Mouse (Mus musculus): ENCODE measurements around the gene Nppa. TPM values are rescaled to one million over a fixed set of nuclear protein-coding genes. Genes with fewer than 3 reads are reported as not detected.

Nppa gene
- not detected in 2 replicates for polyA plus RNA-seq (2012)

DNA sequence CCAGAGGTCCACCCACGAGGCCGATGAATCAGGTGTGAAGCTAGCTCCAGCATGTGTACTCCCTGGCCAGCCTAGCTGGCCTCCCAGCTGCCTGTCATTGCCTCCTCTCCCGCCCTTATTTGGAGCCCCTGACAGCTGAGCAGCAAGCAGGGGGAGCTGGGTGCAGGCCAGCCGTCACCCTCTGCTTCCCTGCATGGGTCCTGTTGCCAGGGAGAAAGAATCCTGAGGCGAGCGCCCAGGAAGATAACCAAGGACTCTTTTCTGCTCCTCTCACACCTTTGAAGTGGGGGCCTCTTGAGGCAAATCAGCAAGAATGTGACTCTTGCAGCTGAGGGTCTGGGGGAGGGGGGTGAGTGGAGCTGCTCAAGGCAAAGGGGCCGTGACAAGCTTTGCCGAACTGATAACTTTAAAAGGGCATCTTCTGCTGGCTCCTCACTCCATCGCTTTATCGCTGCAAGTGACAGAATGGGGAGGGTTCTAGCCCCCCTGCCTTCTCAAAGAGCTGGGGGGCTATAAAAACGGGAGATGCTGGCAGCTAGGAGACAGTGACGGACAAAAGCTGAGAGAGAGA, at the start of gene Nppa:
Gene Nppa, plus strand, starts transcription at position 521 of the 571 bp plus-strand sequence.

DNA sequence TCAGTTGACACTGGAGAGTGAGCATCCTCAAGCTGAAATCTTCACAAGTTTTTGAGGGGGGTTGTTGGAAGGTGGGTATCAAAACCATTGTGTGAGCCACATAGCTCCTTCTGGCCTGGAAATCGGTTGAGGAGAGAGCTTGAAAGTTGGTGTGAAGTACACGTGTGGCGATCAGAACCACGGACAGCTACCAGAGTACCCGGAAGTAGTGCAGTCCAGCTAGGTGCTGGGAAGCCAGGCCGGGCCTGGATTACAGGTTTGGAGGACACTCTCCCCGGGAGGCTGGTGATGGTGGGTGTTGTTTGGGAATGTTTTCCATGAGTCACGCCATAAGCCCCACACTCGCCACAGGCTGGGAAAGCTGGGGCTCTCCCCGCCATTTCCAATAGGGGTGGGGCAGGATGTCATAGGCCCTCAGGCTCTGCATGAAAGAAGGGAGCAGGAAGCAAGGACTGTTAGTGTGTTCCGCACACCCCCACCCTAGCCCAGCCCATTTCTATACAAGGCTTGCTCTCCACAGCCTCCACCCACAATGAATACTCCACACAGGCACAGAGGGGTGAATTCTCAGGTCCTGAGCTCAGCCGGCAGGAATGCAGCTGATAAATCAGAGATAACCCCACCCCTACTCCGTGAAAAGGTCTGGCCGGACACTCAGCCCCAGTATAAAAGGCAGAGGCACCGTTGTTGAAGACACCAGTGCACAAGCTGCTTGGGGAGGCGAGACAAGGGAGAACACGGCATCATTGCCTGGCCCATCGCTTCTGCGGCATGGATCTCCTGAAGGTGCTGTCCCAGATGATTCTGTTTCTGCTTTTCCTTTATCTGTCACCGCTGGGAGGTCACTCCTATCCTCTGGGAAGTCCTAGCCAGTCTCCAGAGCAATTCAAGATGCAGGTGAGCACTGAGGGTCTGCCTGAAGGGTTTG, 15.1 kb upstream of the Nppa start, which contains the start of gene Nppb:
Gene Nppb, plus strand, starts transcription at position 584 of the 928 bp plus-strand sequence.

DNA sequence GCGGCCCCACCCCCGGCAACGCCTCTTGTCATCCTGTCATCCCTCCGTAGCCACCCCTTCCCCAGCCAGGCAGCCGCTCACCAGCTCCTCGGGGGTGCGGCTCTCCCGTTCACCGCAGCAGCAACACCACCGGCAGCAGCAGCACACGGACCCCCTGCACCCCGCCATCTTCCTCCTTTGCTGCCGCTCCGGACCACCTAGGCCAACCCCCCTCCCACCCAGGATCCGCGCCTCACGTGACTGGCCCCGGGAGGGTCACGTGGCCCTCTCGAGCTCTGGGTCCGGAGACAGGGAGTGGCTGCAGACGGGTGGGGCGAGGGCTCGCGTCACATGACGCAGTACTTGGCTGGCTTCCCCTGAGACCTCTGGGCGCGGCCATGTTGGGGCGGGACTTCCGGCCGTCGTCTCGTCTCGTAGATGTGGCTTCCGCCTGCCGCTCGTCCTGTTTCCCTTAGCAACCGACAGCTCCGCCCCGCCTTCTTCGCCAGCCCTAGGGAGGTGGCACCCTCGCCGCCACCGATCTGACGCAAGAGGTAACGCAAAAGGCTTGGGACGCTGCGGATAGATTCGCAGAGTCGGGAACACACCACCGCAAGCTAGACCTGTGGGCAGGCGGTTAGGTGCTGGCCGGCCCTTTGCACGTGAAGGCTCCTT, 38.2 kb downstream of the Nppa start, which contains the start of the genes Clcn6 and Mthfr:
Gene Clcn6, minus strand, starts transcription at position 222 of the 654 bp plus-strand sequence.
Gene Mthfr, plus strand, starts transcription at position 478 of the 654 bp plus-strand sequence.

Other genes starting within 250 kb of the Nppa start
- 0.87 and 1.5 TPM in 2 replicates for gene Zfp984, start 190.9 kb upstream of the Nppa start, polyA plus RNA-seq (2012)
- 0.10 and 0.19 TPM in 2 replicates for gene Zfp933, start 152.4 kb upstream of the Nppa start, polyA plus RNA-seq (2012)
- gene Miip, start 131.9 kb upstream of the Nppa start, polyA plus RNA-seq (2012): 74.9 and 75.5 TPM in 2 replicates
- gene Fv1, start 131.7 kb upstream of the Nppa start, polyA plus RNA-seq (2012): 0.31 and 0.38 TPM in 2 replicates
- 23.8 and 25.0 TPM in 2 replicates for gene Mfn2, start 96.0 kb upstream of the Nppa start, polyA plus RNA-seq (2012)
- gene Plod1, start 64.0 kb upstream of the Nppa start, polyA plus RNA-seq (2012): 7.7 and 10.8 TPM in 2 replicates
- gene 2510039O18Rik, start 59.8 kb upstream of the Nppa start, polyA plus RNA-seq (2012): 106 and 121 TPM in 2 replicates
- not detected in 2 replicates for gene Nppb, start 14.9 kb upstream of the Nppa start, polyA plus RNA-seq (2012)
- gene Clcn6, start 38.1 kb downstream of the Nppa start, polyA plus RNA-seq (2012): 2.4 and 3.4 TPM in 2 replicates
- 6.8 and 8.6 TPM in 2 replicates for gene Mthfr, start 38.4 kb downstream of the Nppa start, polyA plus RNA-seq (2012)
- gene Agtrap, start 87.3 kb downstream of the Nppa start, polyA plus RNA-seq (2012): 14.0 and 17.8 TPM in 2 replicates
- 22.5 and 23.9 TPM in 2 replicates for gene Mad2l2, start 129.7 kb downstream of the Nppa start, polyA plus RNA-seq (2012)
- gene Draxin, start 130.0 kb downstream of the Nppa start, polyA plus RNA-seq (2012): 0.04 and 0.10 TPM in 2 replicates
- 18.9 and 19.8 TPM in 2 replicates for gene Fbxo6, start 151.4 kb downstream of the Nppa start, polyA plus RNA-seq (2012)
- 4.3 and 6.0 TPM in 2 replicates for gene Fbxo44, start 159.8 kb downstream of the Nppa start, polyA plus RNA-seq (2012)
- gene Fbxo2, start 159.9 kb downstream of the Nppa start, polyA plus RNA-seq (2012): 0.13 and 0.15 TPM in 2 replicates

Data from megakaryocyte-erythroid progenitor cell, adult 5 weeks (primary cell).